Mouse (Mus musculus) cerebellum, adult 9-11 months (tissue): ENCODE data around the gene Il20ra.

Source experiments
- DNase-seq: peaks from one replicate; pipeline ENCODE4 v3.0.0; 2022

Il20ra gene

GRCm38 (mm10) chr10:19779092-19779491 is 66.7 kb downstream of the Il20ra start:
- no peak for DNase-seq

GRCm38 (mm10) chr10:19781365-19781764 is 69.0 kb downstream of the Il20ra start:
- no peak for DNase-seq

- peak; percentile 28 for DNase-seq
Measured at GRCm38 (mm10) chr10:19794996-19795395, 82.6 kb downstream of the Il20ra start.

- no peak for DNase-seq
Measured at GRCm38 (mm10) chr10:19802958-19803357, 90.6 kb downstream of the Il20ra start.

- DNase-seq, result no peak
Measured at GRCm38 (mm10) chr10:19804763-19805162, 92.4 kb downstream of the Il20ra start.
